Mouse (Mus musculus): ENCODE measurements around the gene Traf7.

Traf7 gene

DNA sequence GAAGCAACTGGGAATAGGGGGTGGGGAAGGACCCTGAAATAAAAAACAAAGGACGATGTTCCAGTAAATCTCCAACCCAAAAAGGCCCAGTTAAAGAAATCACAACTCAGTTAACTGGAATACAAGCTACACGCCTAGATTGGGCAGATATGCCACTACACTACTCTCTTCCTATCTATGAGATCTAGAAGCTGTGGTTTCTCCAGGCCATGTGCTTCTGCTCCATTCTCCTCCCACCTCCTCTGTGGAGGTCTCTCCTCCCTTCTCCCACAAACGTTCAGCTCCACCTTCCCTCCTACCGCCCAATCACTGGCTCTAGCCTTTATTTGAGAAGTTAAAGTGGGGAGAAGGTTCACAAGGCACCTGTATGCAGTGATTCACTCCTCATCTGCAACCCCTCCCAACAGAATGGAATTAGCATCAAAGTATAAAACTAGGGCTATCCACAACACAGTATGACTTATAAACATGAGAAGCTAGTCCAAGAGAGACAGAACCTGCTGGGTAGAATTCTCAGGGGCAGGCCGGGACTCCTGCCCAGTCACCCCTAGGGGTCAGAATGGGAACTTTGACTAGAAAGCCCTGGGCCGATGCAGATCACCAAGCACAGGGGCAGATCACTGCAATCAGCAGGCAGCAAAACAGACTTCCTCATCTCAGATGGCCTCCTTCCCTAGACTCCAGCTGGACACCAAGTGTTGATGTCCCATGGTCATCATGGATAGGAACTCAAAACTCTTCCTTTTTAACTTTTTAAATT, 64.2 kb downstream of the Traf7 start:
- Histone ChIP-seq H3K36me3 (ENCODE audit: insufficient read depth, low read length) (peaks cover 22% of the 10 kb centered on the region), H3K27me3 (ENCODE audit: insufficient read depth, low read length) (no peaks in the 10 kb centered on the region), H3K4me3 (replicated peaks; ENCODE audit: low read length) (no peak overlapping the region), H3K9me3 (ENCODE audit: low read length) (no peaks in the 10 kb centered on the region), H3K4me1 (replicated peaks; ENCODE audit: low read depth, low read length) (peaks cover 17% of the 10 kb centered on the region)
- TF ChIP-seq CTCF (conservative IDR thresholded peaks at IDR 0.05; ENCODE audit: low read length) (peak; percentile 44), NANOG (IDR thresholded peaks at IDR 0.05; ENCODE audit: borderline replicate concordance, low read length) (no peak)

DNA sequence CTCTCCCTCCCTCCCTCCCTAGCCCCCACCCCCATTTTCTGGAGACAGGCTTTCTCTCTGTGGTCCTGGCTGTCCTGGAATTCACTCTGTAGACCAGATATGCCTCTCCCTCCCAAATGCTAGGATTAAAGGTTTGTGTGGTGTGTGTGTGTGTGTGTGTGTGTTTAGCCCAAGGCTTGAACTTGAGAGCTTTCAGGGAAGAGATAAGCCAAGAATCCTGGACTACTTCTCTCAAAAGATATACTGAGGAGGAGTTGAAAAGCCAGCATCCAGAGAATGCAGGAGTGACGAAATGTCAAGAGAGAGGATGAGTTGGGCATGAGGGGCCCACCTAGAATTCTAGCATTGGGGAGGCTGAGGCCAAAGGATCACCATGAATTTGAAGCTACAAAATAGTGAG, 64.8 kb downstream of the Traf7 start:
- no peaks in the 10 kb centered on the region for H3K9me3 ChIP-seq (ENCODE audit: low read length)
- H3K36me3 ChIP-seq (ENCODE audit: insufficient read depth, low read length): peaks cover 22% of the 10 kb centered on the region
- H3K4me3 ChIP-seq (replicated peaks; ENCODE audit: low read length): no peak overlapping the region
- TF ChIP-seq CTCF (conservative IDR thresholded peaks at IDR 0.05; ENCODE audit: low read length): no peak
- TF ChIP-seq NANOG (IDR thresholded peaks at IDR 0.05; ENCODE audit: borderline replicate concordance, low read length): no peak
- TF ChIP-seq POU5F1 (IDR thresholded peaks at IDR 0.05; ENCODE audit: borderline replicate concordance, low read length): no peak
- H3K27me3 ChIP-seq (ENCODE audit: insufficient read depth, low read length): no peaks in the 10 kb centered on the region
- H3K4me1 ChIP-seq (replicated peaks; ENCODE audit: low read depth, low read length): peaks cover 14% of the 10 kb centered on the region

DNA sequence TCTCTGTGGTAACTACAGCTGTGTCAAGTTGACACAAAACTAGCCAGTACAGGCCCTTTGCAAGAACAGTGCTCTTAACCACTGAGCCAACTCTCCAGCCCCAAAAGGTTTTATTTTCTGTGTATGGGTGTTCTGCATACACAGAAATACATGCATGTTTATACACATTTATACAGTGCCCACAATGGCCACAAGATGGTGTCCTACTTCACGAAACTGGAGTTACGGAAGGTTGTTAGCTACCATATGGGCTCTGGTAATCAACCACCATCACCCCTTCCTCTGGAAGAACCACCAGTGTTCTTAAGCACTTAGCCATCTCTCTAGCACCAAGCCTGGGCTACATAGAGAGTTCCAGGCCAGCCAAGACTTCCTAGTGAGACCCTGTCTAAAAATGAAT, 66.2 kb downstream of the Traf7 start:
- peaks cover 14% of the 10 kb centered on the region for H3K4me1 ChIP-seq (replicated peaks; ENCODE audit: low read depth, low read length)
- H3K4me3 ChIP-seq (replicated peaks; ENCODE audit: low read length): no peak overlapping the region
- TF ChIP-seq NANOG (IDR thresholded peaks at IDR 0.05; ENCODE audit: borderline replicate concordance, low read length) (no peak), CTCF (conservative IDR thresholded peaks at IDR 0.05; ENCODE audit: low read length) (peak; percentile 53)
- H3K36me3 ChIP-seq (ENCODE audit: insufficient read depth, low read length): peaks cover 17% of the 10 kb centered on the region
- H3K27me3 ChIP-seq (ENCODE audit: insufficient read depth, low read length): no peaks in the 10 kb centered on the region
- no peaks in the 10 kb centered on the region for H3K9me3 ChIP-seq (ENCODE audit: low read length)

Data from E14TG2a.4 (cell line).